8 mouse cellular contexts compared by ENCODE assay signal in genomic region chr15:101253563-101253885, GRCm38 (mm10). TPM values are rescaled to one million over a fixed set of nuclear protein-coding genes. Genes with fewer than 3 reads are reported as not detected.
A peak's percentile ranks its signal among the peaks of the same experiment; 100 is the strongest.
DNase-seq lines count a peak whose midpoint lies in the region; ATAC-seq and TF ChIP-seq lines count a peak whose summit lies in the region.

No protein-coding gene starts in this region.

- H3K27me3 ChIP-seq in heart, adult 2 months (ENCODE audit: control insufficient read depth, insufficient read depth, low read length): no peaks in the 10 kb centered on the region
- H3K27me3 ChIP-seq in testis, adult 2 months (ENCODE audit: control insufficient read depth, insufficient read depth, low read length): no peaks in the 10 kb centered on the region
- peaks cover 58% of the 10 kb centered on the region for H3K27me3 ChIP-seq in liver, embryonic 12.5 days (replicated peaks)
- H3K27me3 ChIP-seq in stomach, postnatal 0 days (ENCODE audit: control insufficient read depth, insufficient read depth, low read length): no peaks in the 10 kb centered on the region

- no peaks in the 10 kb centered on the region for H3K9me3 ChIP-seq in liver, embryonic 12.5 days (replicated peaks)
- H3K9me3 ChIP-seq in stomach, postnatal 0 days (ENCODE audit: control insufficient read depth, low read length): no peaks in the 10 kb centered on the region

- peaks cover 6% of the 10 kb centered on the region for H3K4me1 ChIP-seq in heart, adult 2 months (ENCODE audit: control insufficient read depth, insufficient read depth, low read length)
- peaks cover 14% of the 10 kb centered on the region for H3K4me1 ChIP-seq in testis, adult 2 months (ENCODE audit: control insufficient read depth, insufficient read depth, low read length)
- peaks cover 11% of the 10 kb centered on the region; the same call in 1 of the 2 replicates for H3K4me1 ChIP-seq in liver, embryonic 12.5 days
- no peaks in the 10 kb centered on the region for H3K4me1 ChIP-seq in stomach, postnatal 0 days (replicated peaks; ENCODE audit: control insufficient read depth, insufficient read depth)

- whole genome bisulfite sequencing in heart, adult 2 months: 31% methylated on average over 3 of the region's 3 CpGs
- WGBS in liver, embryonic 12.5 days (ENCODE audit: insufficient replicate concordance): 30% methylated on average over 3 of the region's 3 CpGs
- 43% methylated on average over 3 of the region's 3 CpGs for WGBS in stomach, postnatal 0 days

- no peaks in the 10 kb centered on the region for H3K36me3 ChIP-seq in heart, adult 2 months (ENCODE audit: control insufficient read depth, insufficient read depth, low read length)
- no peaks in the 10 kb centered on the region for H3K36me3 ChIP-seq in testis, adult 2 months (ENCODE audit: control insufficient read depth, insufficient read depth, low read length)
- H3K36me3 ChIP-seq in liver, embryonic 12.5 days: no peaks in the 10 kb centered on the region
- no peaks in the 10 kb centered on the region for H3K36me3 ChIP-seq in stomach, postnatal 0 days (ENCODE audit: control insufficient read depth, insufficient read depth, low read length)

- no peak for TF ChIP-seq CTCF in heart, adult 2 months (IDR thresholded peaks at IDR 0.05)
- TF ChIP-seq CTCF in testis, adult 2 months (IDR thresholded peaks at IDR 0.05; ENCODE audit: control insufficient read depth, insufficient read depth, insufficient replicate concordance, low read depth, low read length): no peak
- TF ChIP-seq CTCF in stomach, postnatal 0 days (IDR thresholded peaks at IDR 0.05; ENCODE audit: low read depth): no peak

- DNase-seq in heart, adult 2 months: no peak
- no peak for DNase-seq in heart, postnatal 4 days
- DNase-seq in testis, postnatal 10 days (ENCODE audit: low spot score): no peak
- no peak for DNase-seq in stomach, postnatal 0 days (ENCODE audit: low spot score)
- DNase-seq in urinary bladder, postnatal 36 days (ENCODE audit: low spot score in 2 of 2): no peak
- DNase-seq in adrenal gland, adult 2 months: no peak

- H3K27ac ChIP-seq in heart, adult 2 months: peak overlapping the region; percentile 71
- no peak overlapping the region for H3K27ac ChIP-seq in testis, adult 2 months (ENCODE audit: control insufficient read depth, insufficient read depth, low read depth, low read length)
- H3K27ac ChIP-seq in liver, embryonic 12.5 days: no peak overlapping the region
- no peak overlapping the region for H3K27ac ChIP-seq in stomach, postnatal 0 days (replicated peaks)

- TF ChIP-seq EP300 in heart, adult 2 months (IDR thresholded peaks at IDR 0.05; ENCODE audit: insufficient read depth, low read depth, low read length): no peak
- TF ChIP-seq EP300 in stomach, postnatal 0 days (optimal IDR thresholded peaks at IDR 0.05): no peak

- no peak for ATAC-seq in liver, embryonic 12.5 days
- ATAC-seq in stomach, postnatal 0 days (ENCODE audit: low FRiP score, low TSS enrichment): no peak

- H3K4me2 ChIP-seq in liver, embryonic 12.5 days: peak overlapping the region; percentile 78
- H3K4me2 ChIP-seq in stomach, postnatal 0 days (replicated peaks; ENCODE audit: low read depth): peak overlapping the region; percentile 82

- peak overlapping the region; percentile 31 for H3K9ac ChIP-seq in heart, adult 2 months (ENCODE audit: low read depth, low read length)
- peak overlapping the region; percentile 63; the same call in 1 of the 2 replicates for H3K9ac ChIP-seq in liver, embryonic 12.5 days
- peak overlapping the region; percentile 69 for H3K9ac ChIP-seq in stomach, postnatal 0 days (ENCODE audit: low read length)

- TF ChIP-seq POLR2A in heart, adult 2 months (IDR thresholded peaks at IDR 0.05; ENCODE audit: insufficient read depth, low read depth, low read length): no peak
- no peak for TF ChIP-seq POLR2A in testis, adult 2 months (IDR thresholded peaks at IDR 0.05; ENCODE audit: control insufficient read depth, low read depth, low read length)

- H3K4me3 ChIP-seq in heart, adult 2 months: peak overlapping the region; percentile 73
- H3K4me3 ChIP-seq in testis, adult 2 months (ENCODE audit: control insufficient read depth, low read depth, low read length): peak overlapping the region; percentile 33
- peak overlapping the region; percentile 58 for H3K4me3 ChIP-seq in liver, embryonic 12.5 days
- peak overlapping the region; percentile 55 for H3K4me3 ChIP-seq in stomach, postnatal 0 days (ENCODE audit: low read depth, low read length)

- intact Hi-C loops in heart, adult 2 months (cut with DNase I): no loop called here

- H3K79me2 ChIP-seq in heart, adult 2 months (replicated peaks; ENCODE audit: control insufficient read depth, insufficient read depth, low read length): no peaks in the 10 kb centered on the region

RNA-seq across cellular contexts. Expression of gene Nr4a1, which starts 0.5 kb away (rescaled TPM):
- 10 to 100 TPM; 12.1 to 45.3 TPM for total RNA-seq in heart, adult 2 months (2021)
- 17.0 and 23.8 TPM in 2 replicates for polyA plus RNA-seq in heart, adult 2 months (2012; rRNA removed)
- 10 to 100 TPM; 48.1 to 49.6 TPM for total RNA-seq in heart, postnatal 4 days (2021)
- 51.4 TPM in 2 replicates for polyA plus RNA-seq in testis, adult 2 months (2012; rRNA removed)
- 0.83 and 1.0 TPM in 2 replicates for polyA plus RNA-seq in liver, embryonic 12.5 days (2016; fragmentation: Nextera tagmentation; extraction: Ambion mirVana)
- polyA plus RNA-seq in stomach, postnatal 0 days (2015; fragmentation: Nextera tagmentation; extraction: Ambion mirVana): 9.4 and 17.1 TPM in 2 replicates
- 100 to 1,000 TPM; 560 to 565 TPM for total RNA-seq in adrenal gland, adult 2 months (2021)
- polyA plus RNA-seq in adrenal gland, adult 2 months (2012; rRNA removed): 162 and 415 TPM in 2 replicates

RNA-seq across cellular contexts. Expression of gene Grasp, which starts 29.5 kb away (rescaled TPM):
- 10 to 100 TPM; 10.9 to 11.5 TPM for total RNA-seq in heart, adult 2 months (2021)
- polyA plus RNA-seq in heart, adult 2 months (2012; rRNA removed): 7.4 and 7.6 TPM in 2 replicates
- 10 to 100 TPM; 13.9 to 15.1 TPM for total RNA-seq in heart, postnatal 4 days (2021)
- polyA plus RNA-seq in testis, adult 2 months (2012; rRNA removed): 1.8 and 1.9 TPM in 2 replicates
- 0.81 and 1.3 TPM in 2 replicates for polyA plus RNA-seq in liver, embryonic 12.5 days (2016; fragmentation: Nextera tagmentation; extraction: Ambion mirVana)
- 2.0 TPM in 2 replicates for polyA plus RNA-seq in stomach, postnatal 0 days (2015; fragmentation: Nextera tagmentation; extraction: Ambion mirVana)
- total RNA-seq in adrenal gland, adult 2 months (2021): 10 to 100 TPM; 16.4 to 21.0 TPM
- polyA plus RNA-seq in adrenal gland, adult 2 months (2012; rRNA removed): 53.0 and 60.3 TPM in 2 replicates

RNA-seq across cellular contexts. Expression of gene Atg101, which starts 30.5 kb away (rescaled TPM):
- 10 to 100 TPM; 21.2 to 22.4 TPM for total RNA-seq in heart, adult 2 months (2021)
- polyA plus RNA-seq in heart, adult 2 months (2012; rRNA removed): 26.4 and 29.3 TPM in 2 replicates
- total RNA-seq in heart, postnatal 4 days (2021): 10 to 100 TPM; 21.7 to 23.3 TPM
- 16.4 and 17.5 TPM in 2 replicates for polyA plus RNA-seq in testis, adult 2 months (2012; rRNA removed)
- polyA plus RNA-seq in liver, embryonic 12.5 days (2016; fragmentation: Nextera tagmentation; extraction: Ambion mirVana): 31.5 and 31.7 TPM in 2 replicates
- 49.3 and 50.4 TPM in 2 replicates for polyA plus RNA-seq in stomach, postnatal 0 days (2015; fragmentation: Nextera tagmentation; extraction: Ambion mirVana)
- 10 to 100 TPM; 38.6 to 58.8 TPM for total RNA-seq in adrenal gland, adult 2 months (2021)
- 31.9 and 35.4 TPM in 2 replicates for polyA plus RNA-seq in adrenal gland, adult 2 months (2012; rRNA removed)

RNA-seq across cellular contexts. Expression of gene 6030408B16Rik, which starts 39.5 kb away (rescaled TPM):
- total RNA-seq in heart, adult 2 months (2021): 1 to 10 TPM in 1 of 2 experiments, under 1 TPM in 1; 0.70 to 1.1 TPM
- polyA plus RNA-seq in heart, adult 2 months (2012; rRNA removed): 2.5 and 6.3 TPM in 2 replicates
- 1 to 10 TPM; 4.3 to 4.6 TPM for total RNA-seq in heart, postnatal 4 days (2021)
- polyA plus RNA-seq in testis, adult 2 months (2012; rRNA removed): 8.5 and 10.4 TPM in 2 replicates
- 0.17 and 0.19 TPM in 2 replicates for polyA plus RNA-seq in liver, embryonic 12.5 days (2016; fragmentation: Nextera tagmentation; extraction: Ambion mirVana)
- 2.4 TPM in 2 replicates for polyA plus RNA-seq in stomach, postnatal 0 days (2015; fragmentation: Nextera tagmentation; extraction: Ambion mirVana)
- under 1 TPM; 0.40 to 0.52 TPM for total RNA-seq in adrenal gland, adult 2 months (2021)
- polyA plus RNA-seq in adrenal gland, adult 2 months (2012; rRNA removed): 1.4 and 2.0 TPM in 2 replicates
